Mouse (Mus musculus) adipose tissue, adult 10 weeks (tissue): ENCODE results near the gene Fam71e2. TPM values are rescaled to one million over a fixed set of nuclear protein-coding genes. Genes with fewer than 3 reads are reported as not detected.

Experiments
- polyA plus RNA-seq: library from polyadenylated mRNA; stranded (reverse); fragments of 350-450 nt; fragmentation: Illumina TruSeq; extraction: RNeasy Lipid Tissue Mini Kit (QIAGEN cat#74804); gene quantifications from one replicate; pipeline ENCODE4 v1.2.3, GENCODE M21; 2014; ENCODE audit warnings: low read depth, low replicate concordance

Gene Fam71e2
- 3.3 TPM for polyA plus RNA-seq

GRCm38 (mm10) chr7:4771202-4771601 is at the start of gene Fam71e2:
Gene Fam71e2, minus strand, starts transcription at chr7:4771302.

GRCm38 (mm10) chr7:4812303-4813104 is 41.4 kb upstream of the Fam71e2 start, which contains the start of gene Ube2s:
Gene Ube2s, minus strand, starts transcription at chr7:4812590.

GRCm38 (mm10) chr7:4792278-4793212 is 21.4 kb upstream of the Fam71e2 start, which contains the start of gene Rpl28:
Gene Rpl28, plus strand, starts transcription at chr7:4792874.

GRCm38 (mm10) chr7:4789436-4789935 is 18.4 kb upstream of the Fam71e2 start, which contains the start of gene Tmem238:
Gene Tmem238, minus strand, starts transcription at chr7:4789656.

GRCm38 (mm10) chr7:4782759-4783158 is 11.7 kb upstream of the Fam71e2 start, which contains the start of the genes Il11 and Tmem190:
Gene Il11, minus strand, starts transcription at chr7:4782859.
Gene Tmem190, plus strand, starts transcription at chr7:4782937.

GRCm38 (mm10) chr7:4752821-4753570 is 18.1 kb downstream of the Fam71e2 start, which contains the start of gene Cox6b2:
Gene Cox6b2, minus strand, starts transcription at chr7:4753094.

GRCm38 (mm10) chr7:4739544-4740275 is 31.4 kb downstream of the Fam71e2 start, which contains the start of gene Kmt5c:
Gene Kmt5c, plus strand, starts transcription at chr7:4740115.

GRCm38 (mm10) chr7:4725169-4725568 is 45.9 kb downstream of the Fam71e2 start, which contains the start of gene Tmem150b:
Gene Tmem150b, minus strand, starts transcription at chr7:4725249.

Other genes with a start within 250 kb of the Fam71e2 start
- 4.8 TPM for gene Tnni3, start 247.1 kb downstream of the Fam71e2 start, polyA plus RNA-seq
- 4.6 TPM for gene Dnaaf3, start 238.8 kb downstream of the Fam71e2 start, polyA plus RNA-seq
- gene Syt5, start 223.8 kb downstream of the Fam71e2 start, polyA plus RNA-seq: 0.65 TPM
- gene Ptprh, start 167.3 kb downstream of the Fam71e2 start, polyA plus RNA-seq: not detected
- gene Tmem86b, start 139.9 kb downstream of the Fam71e2 start, polyA plus RNA-seq: 8.1 TPM
- gene Ppp6r1, start 112.3 kb downstream of the Fam71e2 start, polyA plus RNA-seq: 72.5 TPM
- gene Hspbp1, start 86.2 kb downstream of the Fam71e2 start, polyA plus RNA-seq: 25.7 TPM
- 3.5 TPM for gene Brsk1, start 80.7 kb downstream of the Fam71e2 start, polyA plus RNA-seq
- 0.60 TPM for gene Tmem150b, start 46.1 kb downstream of the Fam71e2 start, polyA plus RNA-seq
- 49.2 TPM for gene Kmt5c, start 31.2 kb downstream of the Fam71e2 start, polyA plus RNA-seq
- 28.9 TPM for gene Cox6b2, start 18.2 kb downstream of the Fam71e2 start, polyA plus RNA-seq
- gene Il11, start 11.6 kb upstream of the Fam71e2 start, polyA plus RNA-seq: 0.32 TPM
- 2.2 TPM for gene Tmem190, start 11.6 kb upstream of the Fam71e2 start, polyA plus RNA-seq
- 6.7 TPM for gene Tmem238, start 18.4 kb upstream of the Fam71e2 start, polyA plus RNA-seq
- gene Rpl28, start 21.6 kb upstream of the Fam71e2 start, polyA plus RNA-seq: 632 TPM
- gene Ube2s, start 41.3 kb upstream of the Fam71e2 start, polyA plus RNA-seq: 108 TPM
- 1.9 TPM for gene Shisa7, start 73.4 kb upstream of the Fam71e2 start, polyA plus RNA-seq
- 29.3 TPM for gene Isoc2b, start 99.0 kb upstream of the Fam71e2 start, polyA plus RNA-seq
- gene Isoc2a, start 105.9 kb upstream of the Fam71e2 start, polyA plus RNA-seq: 35.3 TPM
- gene Gm36210, start 135.2 kb upstream of the Fam71e2 start, polyA plus RNA-seq: not detected
- gene Zfp628, start 143.9 kb upstream of the Fam71e2 start, polyA plus RNA-seq: 6.5 TPM
- 5.1 TPM for gene Nat14, start 150.7 kb upstream of the Fam71e2 start, polyA plus RNA-seq
- 12.2 TPM for gene Ssc5d, start 154.5 kb upstream of the Fam71e2 start, polyA plus RNA-seq
- gene Sbk2, start 193.1 kb upstream of the Fam71e2 start, polyA plus RNA-seq: 1.8 TPM
- 0.24 TPM for gene Sbk3, start 199.9 kb upstream of the Fam71e2 start, polyA plus RNA-seq
- gene Zfp579, start 224.9 kb upstream of the Fam71e2 start, polyA plus RNA-seq: 31.4 TPM
- 17.1 TPM for gene Zfp524, start 243.1 kb upstream of the Fam71e2 start, polyA plus RNA-seq
- gene Fiz1, start 243.4 kb upstream of the Fam71e2 start, polyA plus RNA-seq: 19.0 TPM
- gene Gm44973, start 244.2 kb upstream of the Fam71e2 start, polyA plus RNA-seq: not detected
- gene Zfp865, start 249.1 kb upstream of the Fam71e2 start, polyA plus RNA-seq: 20.8 TPM
- 3.0 TPM for gene Ccdc106, start 249.3 kb upstream of the Fam71e2 start, polyA plus RNA-seq